Mouse (Mus musculus) limb, embryonic 12.5 days (tissue): ENCODE data around the gene Lsm10. TPM values are rescaled to one million over a fixed set of nuclear protein-coding genes. Genes with fewer than 3 reads are reported as not detected.

Source experiments
- ATAC-seq: fragments of 200-750 bp; cut with Nextera tagmentation; 2 replicates; pipeline ENCODE4 v1.8.0; 2017; ENCODE audit warnings: low read depth, moderate TSS enrichment; ENCODE audit not compliant: insufficient number of reproducible peaks, insufficient read depth, low FRiP score, low TSS enrichment
- H3K27ac ChIP-seq: fragments of 300-500 bp; sonication (generic); 2 replicates; pipeline ENCODE4 v1.5.1; 2016; ENCODE audit warnings: mild to moderate bottlenecking, moderate library complexity
- H3K27me3 ChIP-seq: fragments of 300-500 bp; sonication (generic); 2 replicates; pipeline ENCODE4 v1.6.1; 2016; ENCODE audit warnings: mild to moderate bottlenecking, moderate library complexity
- H3K36me3 ChIP-seq: fragments of 300-500 bp; sonication (generic); 2 replicates; pipeline ENCODE4 v1.6.1; 2016; ENCODE audit warnings: mild to moderate bottlenecking, moderate library complexity
- H3K4me1 ChIP-seq: fragments of 300-500 bp; sonication (generic); replicated peaks from 2 replicates; pipeline ENCODE4 v1.6.1; 2016
- H3K4me2 ChIP-seq: fragments of 300-500 bp; sonication (generic); 2 replicates; pipeline ENCODE4 v1.6.1; 2016; ENCODE audit warnings: mild to moderate bottlenecking, moderate library complexity
- H3K4me3 ChIP-seq: fragments of 300-500 bp; sonication (generic); replicated peaks from 2 replicates; pipeline ENCODE4 v1.5.1; 2016; ENCODE audit warnings: mild to moderate bottlenecking
- H3K9ac ChIP-seq: fragments of 300-500 bp; sonication (generic); replicated peaks from 2 replicates; pipeline ENCODE4 v1.6.1; 2016; ENCODE audit warnings: mild to moderate bottlenecking, moderate library complexity
- H3K9me3 ChIP-seq: fragments of 300-500 bp; sonication (generic); 2 replicates; pipeline ENCODE4 v1.6.1; 2016; ENCODE audit warnings: mild to moderate bottlenecking, moderate library complexity
- WGBS: fragments of 180-500 bp; shearing (Covaris S2); methylation state at CpG from one replicate; pipeline ENCODE4 v1.1.7; 2016; 5-methylcytosine and 5-hydroxymethylcytosine counted together
- polyA plus RNA-seq: library from polyadenylated mRNA; unstranded; fragments of >200 nt; fragmentation: Nextera tagmentation; extraction: Ambion mirVana; gene quantifications from 2 replicates; pipeline ENCODE4 v1.2.1, GENCODE M21; 2016

The Lsm10 gene
- polyA plus RNA-seq, 1 experiment from 2014 or later, result 43.2 TPM

DNA sequence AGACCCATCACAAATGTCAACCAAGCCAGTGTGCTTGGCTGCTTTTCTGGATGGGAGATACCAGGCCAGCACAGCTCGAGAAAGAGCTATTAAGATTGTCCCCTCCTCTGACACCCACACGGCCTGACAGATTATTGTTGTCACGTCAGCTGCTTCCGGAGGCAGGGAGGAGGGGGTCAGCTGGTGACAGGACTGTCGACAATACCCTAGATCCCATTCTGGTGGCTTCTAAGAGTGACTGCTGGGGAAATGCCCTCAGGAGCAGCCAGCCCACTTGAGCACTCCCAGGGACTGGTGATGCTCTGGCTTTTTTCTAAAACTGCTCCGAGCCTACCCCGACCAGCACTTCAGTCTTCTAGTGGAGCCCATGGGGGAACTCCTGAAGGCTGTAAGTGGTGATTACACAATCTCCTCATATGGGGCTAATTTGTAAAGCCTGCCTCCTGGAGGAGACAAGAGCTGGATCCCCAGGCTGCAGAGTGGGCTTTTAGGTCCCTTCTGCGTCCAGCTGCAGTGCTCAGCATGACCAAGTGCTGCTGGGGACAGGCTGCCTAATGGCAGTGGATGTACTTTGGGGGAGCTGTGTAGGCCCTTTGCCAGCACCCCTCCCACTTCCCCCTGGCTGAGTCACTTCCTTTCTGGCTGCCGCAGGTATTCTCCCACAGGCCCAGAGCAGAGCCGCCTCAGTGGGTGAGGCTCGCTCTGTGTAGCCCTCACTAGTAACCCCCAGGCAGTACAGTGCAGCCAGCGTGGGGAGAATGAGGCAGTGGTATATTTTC, 14.1 kb downstream of the Lsm10 start:
- Histone ChIP-seq H3K36me3 (no peaks in the 10 kb centered on the region), H3K27me3 (no peaks in the 10 kb centered on the region), H3K27ac (peak overlapping the region; percentile 82), H3K4me2 (peak overlapping the region; percentile 42), H3K4me3 (0 out of 2 replicates have a peak overlapping the region, but pooled peaks have one; percentile 6), H3K9me3 (no peaks in the 10 kb centered on the region), H3K9ac (peak overlapping the region; percentile 40; the same call in 1 of the 2 replicates), H3K4me1 (peaks cover 43% of the 10 kb centered on the region)
- peak; percentile 69 for ATAC-seq
- WGBS, result 10% methylated on average over 12 of the region's 12 CpGs

DNA sequence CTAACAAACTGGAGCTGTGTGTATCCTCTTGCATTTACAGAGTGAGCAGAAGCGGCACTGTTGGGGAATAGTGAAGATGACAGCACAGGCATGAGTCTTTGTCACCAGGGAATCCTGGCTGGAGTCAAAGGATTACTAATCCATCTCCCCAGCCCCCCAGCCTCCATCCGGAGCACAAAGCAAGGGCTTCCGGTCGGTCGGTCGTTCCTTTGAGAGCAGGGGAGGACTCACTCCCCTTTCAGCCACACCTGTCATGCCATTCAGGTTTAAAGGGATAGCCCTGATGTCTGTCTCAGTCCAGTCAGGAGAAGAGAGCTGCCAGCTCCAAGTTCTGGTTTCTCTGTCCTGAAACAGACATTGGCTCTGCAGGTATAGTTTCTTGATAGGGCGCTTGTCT, 14.7 kb downstream of the Lsm10 start:
- 22% methylated on average over 7 of the region's 7 CpGs for WGBS
- H3K9me3 ChIP-seq, result no peaks in the 10 kb centered on the region
- ATAC-seq, result no peak
- H3K4me2 ChIP-seq, result peak overlapping the region; percentile 42
- H3K9ac ChIP-seq, result peak overlapping the region; percentile 40; the same call in 1 of the 2 replicates
- H3K36me3 ChIP-seq, result no peaks in the 10 kb centered on the region
- H3K27me3 ChIP-seq, result no peaks in the 10 kb centered on the region
- 0 out of 2 replicates have a peak overlapping the region, but pooled peaks have one; percentile 6 for H3K4me3 ChIP-seq
- peaks cover 47% of the 10 kb centered on the region for H3K4me1 ChIP-seq
- peak overlapping the region; percentile 82 for H3K27ac ChIP-seq

DNA sequence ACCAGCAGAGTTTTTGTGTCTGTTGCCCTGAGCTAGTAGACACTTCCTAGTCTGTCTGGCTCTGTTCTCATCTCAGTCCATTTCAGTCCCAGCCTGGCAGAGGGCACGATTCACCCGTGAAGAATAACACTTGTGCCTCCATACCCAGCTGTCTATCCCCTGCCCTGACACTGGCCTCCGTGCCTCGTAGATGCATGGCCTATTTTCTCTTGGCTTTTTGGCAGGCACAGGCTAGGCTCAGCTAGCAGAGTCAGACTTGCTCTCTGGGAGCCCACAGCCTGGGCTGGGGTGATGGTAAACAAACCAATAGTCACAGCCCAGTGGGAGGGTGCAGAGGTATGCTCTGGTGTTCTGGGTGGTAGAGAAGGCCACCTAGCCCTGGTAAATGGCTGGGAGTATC, 16.8 kb downstream of the Lsm10 start:
- peaks cover 8% of the 10 kb centered on the region; the same call in 1 of the 2 replicates for H3K36me3 ChIP-seq
- H3K9me3 ChIP-seq, result no peaks in the 10 kb centered on the region
- H3K27ac ChIP-seq, result no peak overlapping the region
- H3K4me2 ChIP-seq, result no peak overlapping the region
- peaks cover 38% of the 10 kb centered on the region for H3K4me1 ChIP-seq
- H3K9ac ChIP-seq, result no peak overlapping the region
- no peak overlapping the region for H3K4me3 ChIP-seq
- H3K27me3 ChIP-seq, result no peaks in the 10 kb centered on the region
- no peak for ATAC-seq
- 86% methylated on average over 4 of the region's 4 CpGs for WGBS

DNA sequence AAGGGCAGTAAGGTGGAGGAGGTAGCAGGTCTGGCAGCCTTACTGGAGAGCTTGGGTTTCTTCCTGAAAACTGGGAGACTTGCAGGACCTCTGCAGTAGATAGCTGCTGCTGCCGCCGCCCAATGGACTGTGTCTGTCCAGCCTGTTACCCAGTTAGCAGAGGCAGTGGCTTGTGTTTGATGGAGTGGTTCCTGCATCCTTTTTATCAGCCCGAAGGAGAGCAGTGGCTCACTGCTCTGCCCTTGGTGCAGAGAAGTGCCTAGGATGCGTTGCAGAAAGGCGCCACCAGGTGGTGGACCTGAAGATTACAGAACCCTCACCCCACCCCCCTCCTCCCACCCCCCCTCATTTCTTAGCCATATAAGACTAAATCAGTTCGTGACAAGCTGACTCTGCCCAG, 17.5 kb downstream of the Lsm10 start:
- WGBS, result 13% methylated on average over 6 of the region's 6 CpGs
- Histone ChIP-seq H3K4me1 (peaks cover 31% of the 10 kb centered on the region), H3K27me3 (no peaks in the 10 kb centered on the region), H3K27ac (no peak overlapping the region), H3K36me3 (peaks cover 14% of the 10 kb centered on the region; the same call in 1 of the 2 replicates), H3K4me3 (no peak overlapping the region), H3K9ac (no peak overlapping the region), H3K4me2 (no peak overlapping the region), H3K9me3 (no peaks in the 10 kb centered on the region)
- no peak for ATAC-seq

DNA sequence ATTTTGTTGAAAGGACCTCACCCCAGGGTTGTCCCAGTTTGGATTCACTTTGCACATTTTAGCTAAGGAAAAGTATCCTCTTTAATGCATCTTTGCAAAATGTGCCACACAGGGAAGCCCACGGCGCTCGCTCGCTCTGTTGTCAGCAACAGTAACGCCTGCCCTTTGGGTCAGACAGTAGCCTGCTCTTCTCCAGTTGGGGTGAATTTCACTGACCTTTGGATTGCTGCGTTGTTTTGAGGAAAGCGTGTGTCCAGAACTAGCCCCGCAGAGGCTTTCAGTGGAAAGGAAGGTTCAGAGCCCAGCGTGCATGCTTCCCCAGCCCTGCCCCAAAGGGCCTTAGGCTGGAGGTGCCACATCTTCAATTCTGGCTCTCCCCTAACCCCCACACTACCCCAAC, 19.0 kb downstream of the Lsm10 start:
- no peaks in the 10 kb centered on the region for H3K9me3 ChIP-seq
- no peak overlapping the region; the same call in 1 of the 2 replicates for H3K9ac ChIP-seq

DNA sequence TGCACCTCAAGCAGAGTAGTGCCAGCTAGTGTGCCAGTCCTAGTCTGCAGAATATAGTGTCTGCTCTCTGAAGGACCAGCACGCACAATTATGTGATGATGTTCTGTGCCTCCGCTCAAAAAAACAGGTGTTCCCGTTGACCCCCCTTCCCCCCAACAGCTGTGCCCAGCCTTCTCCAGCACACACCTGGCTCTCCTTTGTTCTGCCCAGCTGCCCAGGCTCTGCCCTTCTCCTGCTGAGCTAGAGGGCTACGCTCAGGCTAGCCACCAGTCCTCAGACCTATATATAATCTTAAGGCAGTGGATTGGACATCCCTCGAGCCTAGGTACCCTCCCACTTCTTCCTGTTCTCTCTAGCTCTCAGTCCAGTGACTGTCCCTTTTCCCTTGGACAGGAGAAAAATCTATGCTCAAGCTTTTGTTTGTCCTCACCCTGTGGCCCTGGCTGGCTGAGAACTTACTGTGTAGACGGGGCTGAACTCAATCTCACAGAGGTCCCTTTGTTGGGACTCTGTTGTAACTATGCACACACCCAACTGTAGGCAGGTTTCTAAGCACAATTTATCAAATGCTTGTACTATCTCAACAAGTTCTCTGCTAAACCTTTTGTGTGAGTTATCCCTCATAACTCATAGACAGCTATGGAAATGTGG, 19.6 kb downstream of the Lsm10 start:
- H3K36me3 ChIP-seq, result peaks cover 23% of the 10 kb centered on the region; the same call in 1 of the 2 replicates
- no peaks in the 10 kb centered on the region for H3K27me3 ChIP-seq
- H3K4me1 ChIP-seq, result peaks cover 17% of the 10 kb centered on the region
- no peaks in the 10 kb centered on the region for H3K9me3 ChIP-seq
- no peak overlapping the region; the same call in 1 of the 2 replicates for H3K9ac ChIP-seq
- H3K4me2 ChIP-seq, result no peak overlapping the region
- H3K4me3 ChIP-seq, result no peak overlapping the region
- no peak for ATAC-seq
- WGBS, result 62% methylated on average over 6 of the region's 6 CpGs
- H3K27ac ChIP-seq, result peak overlapping the region; percentile 45; the same call in 1 of the 2 replicates

More for the DNA sequence above, 19.0 kb downstream of the Lsm10 start:
- H3K4me2 ChIP-seq, result no peak overlapping the region
- H3K27me3 ChIP-seq, result no peaks in the 10 kb centered on the region
- peaks cover 17% of the 10 kb centered on the region; the same call in 1 of the 2 replicates for H3K36me3 ChIP-seq
- no peak overlapping the region for H3K4me3 ChIP-seq
- H3K4me1 ChIP-seq, result peaks cover 22% of the 10 kb centered on the region
- ATAC-seq, result no peak
- no peak overlapping the region for H3K27ac ChIP-seq
- WGBS, result 89% methylated on average over 9 of the region's 9 CpGs

DNA sequence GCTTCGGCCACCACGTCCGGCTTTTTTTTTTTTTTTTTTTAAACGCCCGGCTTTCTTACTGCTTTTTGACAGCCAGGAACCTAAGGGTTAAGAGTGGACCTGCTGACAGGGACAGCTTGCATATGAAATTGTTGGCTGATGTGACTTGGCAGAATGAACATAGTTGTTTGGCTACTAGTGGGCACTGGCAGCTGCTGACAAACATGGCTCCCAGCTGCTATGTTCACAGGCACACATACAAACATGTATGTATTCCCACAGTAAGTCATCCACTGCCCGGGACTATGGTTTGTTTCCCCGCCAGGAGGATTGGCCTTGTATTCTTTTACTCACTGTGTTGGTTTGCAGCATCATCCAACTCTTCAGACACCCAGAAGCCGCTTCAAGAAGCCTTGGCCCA, 20.7 kb downstream of the Lsm10 start:
- Histone ChIP-seq H3K4me1 (peaks cover 10% of the 10 kb centered on the region; the same call in 1 of the 2 replicates), H3K36me3 (peaks cover 31% of the 10 kb centered on the region; the same call in 1 of the 2 replicates), H3K27ac (no peak overlapping the region), H3K4me2 (no peak overlapping the region), H3K4me3 (no peak overlapping the region), H3K9me3 (no peaks in the 10 kb centered on the region), H3K9ac (no peak overlapping the region), H3K27me3 (no peaks in the 10 kb centered on the region)
- WGBS, result 79% methylated on average over 8 of the region's 8 CpGs
- ATAC-seq, result no peak

DNA sequence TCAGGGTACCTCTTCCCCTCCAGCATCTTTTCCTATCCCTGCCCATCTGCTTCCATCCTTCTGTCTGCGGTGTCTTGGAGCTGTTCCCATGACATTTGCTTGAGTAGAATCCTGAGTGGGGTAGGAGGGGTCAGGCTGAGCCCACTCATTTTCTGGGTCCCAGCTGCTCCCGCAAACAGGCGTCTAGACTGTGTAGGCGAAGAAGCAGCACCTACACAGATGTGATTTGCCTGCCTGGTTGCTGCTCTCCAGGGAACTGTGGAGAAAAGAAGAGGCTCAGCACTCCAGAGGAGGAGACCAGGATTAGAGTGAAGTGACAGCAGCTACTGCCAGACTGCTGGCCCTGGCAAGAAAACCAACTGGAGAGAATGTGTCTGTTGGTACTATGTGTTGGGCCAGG, 22.2 kb downstream of the Lsm10 start:
- Histone ChIP-seq H3K27me3 (no peaks in the 10 kb centered on the region), H3K27ac (no peak overlapping the region), H3K36me3 (peaks cover 37% of the 10 kb centered on the region; the same call in 1 of the 2 replicates), H3K9me3 (no peaks in the 10 kb centered on the region), H3K9ac (no peak overlapping the region), H3K4me2 (no peak overlapping the region), H3K4me3 (no peak overlapping the region), H3K4me1 (peaks cover 10% of the 10 kb centered on the region; the same call in 1 of the 2 replicates)
- 93% methylated on average over 4 of the region's 4 CpGs for WGBS
- no peak for ATAC-seq

DNA sequence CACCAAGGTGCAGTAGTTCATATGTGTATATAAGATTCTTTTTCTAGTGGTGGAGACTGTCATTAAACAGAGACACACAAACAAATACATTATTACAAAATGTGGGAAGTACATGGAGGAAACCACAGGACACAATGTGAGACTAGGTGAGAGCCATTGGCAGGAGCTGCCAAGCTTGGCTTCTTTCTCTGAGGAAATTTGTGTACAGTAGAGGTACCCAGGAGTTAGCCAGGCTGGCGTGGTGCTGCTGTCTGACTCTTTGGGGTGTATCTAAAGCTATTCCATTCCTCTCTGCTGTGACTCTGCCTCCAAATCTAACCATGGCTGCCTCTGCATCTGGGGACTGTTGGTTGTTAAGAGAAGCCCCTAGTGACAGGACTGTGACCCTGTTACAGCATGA, 22.6 kb downstream of the Lsm10 start:
- Histone ChIP-seq H3K9me3 (no peaks in the 10 kb centered on the region), H3K36me3 (peaks cover 41% of the 10 kb centered on the region; the same call in 1 of the 2 replicates), H3K27me3 (no peaks in the 10 kb centered on the region), H3K27ac (no peak overlapping the region), H3K9ac (no peak overlapping the region), H3K4me3 (no peak overlapping the region), H3K4me2 (no peak overlapping the region), H3K4me1 (peaks cover 10% of the 10 kb centered on the region; the same call in 1 of the 2 replicates)
- WGBS, result 79% methylated on average over 1 of the region's 1 CpGs
- ATAC-seq, result no peak

DNA sequence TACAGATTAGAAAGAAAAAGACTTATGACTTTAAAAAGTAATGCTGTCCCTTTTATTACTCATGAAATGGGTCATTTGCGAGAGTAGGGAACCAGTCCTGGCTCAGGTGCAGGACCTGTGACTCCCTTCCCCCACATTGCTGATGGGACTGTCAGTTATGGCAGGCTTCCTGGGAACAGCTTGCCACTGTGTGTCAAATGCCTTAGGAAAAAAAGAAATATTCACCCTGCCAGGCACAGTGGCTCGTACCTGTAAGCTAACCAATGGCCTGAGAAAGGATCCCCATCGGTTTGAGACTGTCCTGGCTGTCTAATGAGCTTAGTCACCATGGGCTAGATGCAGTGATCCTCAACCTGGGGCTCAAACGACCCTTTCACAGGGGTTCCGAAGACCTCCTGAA, 23.6 kb downstream of the Lsm10 start:
- no peak overlapping the region for H3K4me2 ChIP-seq
- H3K27me3 ChIP-seq, result no peaks in the 10 kb centered on the region
- no peak overlapping the region for H3K27ac ChIP-seq
- no peak overlapping the region for H3K4me3 ChIP-seq
- 86% methylated on average over 5 of the region's 5 CpGs for WGBS
- H3K9ac ChIP-seq, result no peak overlapping the region
- peaks cover 51% of the 10 kb centered on the region for H3K36me3 ChIP-seq
- ATAC-seq, result no peak
- no peaks in the 10 kb centered on the region for H3K9me3 ChIP-seq
- H3K4me1 ChIP-seq, result peaks cover 10% of the 10 kb centered on the region; the same call in 1 of the 2 replicates

DNA sequence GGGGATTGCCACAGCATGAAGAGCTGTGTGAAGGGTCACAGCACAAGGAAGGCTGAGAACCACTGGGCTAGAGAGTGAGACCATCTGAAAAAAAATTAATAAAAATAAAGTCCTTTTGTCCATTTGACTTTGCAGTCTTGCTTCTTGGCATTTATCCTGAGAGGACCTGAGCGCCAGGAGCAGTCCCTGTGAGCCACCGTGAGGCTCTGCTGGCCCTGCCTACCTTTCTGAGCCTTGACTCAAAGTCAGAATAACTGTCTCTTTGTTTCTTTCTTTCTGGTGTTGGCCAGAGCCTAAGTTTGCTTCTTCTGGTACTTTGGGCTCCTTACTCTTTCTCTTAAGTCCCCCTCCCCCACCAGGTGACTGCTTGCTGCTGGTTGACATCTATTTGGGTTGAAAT, 24.1 kb downstream of the Lsm10 start:
- Histone ChIP-seq H3K4me3 (no peak overlapping the region), H3K27me3 (no peaks in the 10 kb centered on the region), H3K4me2 (no peak overlapping the region), H3K27ac (no peak overlapping the region), H3K36me3 (peaks cover 56% of the 10 kb centered on the region), H3K4me1 (peaks cover 7% of the 10 kb centered on the region; the same call in 1 of the 2 replicates), H3K9ac (no peak overlapping the region), H3K9me3 (no peaks in the 10 kb centered on the region)
- ATAC-seq, result no peak
- 89% methylated on average over 2 of the region's 2 CpGs for WGBS
